Mouse (Mus musculus) olfactory bulb, adult 2 months (tissue): ENCODE data around the gene Golga7b.

Experiments used
- CTCF ChIP-seq: fragments of 200-500 bp; IDR thresholded peaks from 2 replicates; pipeline ENCODE4 v1.5.1; 2012; ENCODE audit warnings: low read depth, mild to moderate bottlenecking, low read length, moderate library complexity; ENCODE audit not compliant: insufficient read depth
- POLR2A ChIP-seq: fragments of 200-500 bp; IDR thresholded peaks from 2 replicates; pipeline ENCODE4 v1.6.1; 2012; ENCODE audit warnings: mild to moderate bottlenecking, low read depth, low read length, moderate library complexity; ENCODE audit not compliant: insufficient read depth

- TF ChIP-seq CTCF (no peak), POLR2A (no peak)
Observed at GRCm38 (mm10) chr19:42306202-42306601, 58.8 kb downstream of the Golga7b start.
